Mouse (Mus musculus) heart, postnatal 0 days (tissue): ENCODE measurements around the gene Nox1.

Source experiments
- CTCF ChIP-seq: IDR thresholded peaks from 2 replicates; pipeline ENCODE4 v1.5.1; 2016; ENCODE audit warnings: antibody characterized with exemption, control low read depth, low read depth
- EP300 ChIP-seq: IDR thresholded peaks from 2 replicates; pipeline ENCODE4 v1.6.1; 2016; ENCODE audit warnings: antibody characterized with exemption, low read depth

GRCm38 (mm10) chrX:134163484-134163883 is 58.3 kb downstream of the Nox1 start:
- TF ChIP-seq EP300 (no peak), CTCF (no peak)
